Mouse (Mus musculus): ENCODE measurements around the gene Olfr547. TPM values are rescaled to one million over a fixed set of nuclear protein-coding genes. Genes with fewer than 3 reads are reported as not detected.

The Olfr547 gene
- total RNA-seq (2023): not detected in 2 replicates

DNA sequence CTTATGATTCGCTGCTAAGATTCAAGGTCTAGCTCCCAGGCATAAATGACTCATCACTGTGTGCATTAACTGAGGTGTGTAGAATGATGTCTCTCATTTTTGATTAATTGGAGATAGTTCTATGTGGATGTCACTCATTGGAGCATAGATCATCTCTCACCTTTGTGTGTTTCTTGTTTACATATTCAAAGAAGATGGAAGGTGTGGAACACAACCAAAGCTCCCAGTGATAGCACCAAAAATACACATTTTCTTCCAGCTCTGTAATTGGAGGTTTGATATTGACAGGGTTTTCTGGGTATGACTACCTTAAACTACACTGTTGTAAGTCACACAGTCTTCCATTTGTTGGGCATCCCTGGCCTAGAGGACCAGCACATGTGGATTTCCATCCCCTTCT is at the start of gene Olfr547:
TSS of gene Olfr547 (plus strand) at position 301 of the 400 bp plus-strand sequence.

DNA sequence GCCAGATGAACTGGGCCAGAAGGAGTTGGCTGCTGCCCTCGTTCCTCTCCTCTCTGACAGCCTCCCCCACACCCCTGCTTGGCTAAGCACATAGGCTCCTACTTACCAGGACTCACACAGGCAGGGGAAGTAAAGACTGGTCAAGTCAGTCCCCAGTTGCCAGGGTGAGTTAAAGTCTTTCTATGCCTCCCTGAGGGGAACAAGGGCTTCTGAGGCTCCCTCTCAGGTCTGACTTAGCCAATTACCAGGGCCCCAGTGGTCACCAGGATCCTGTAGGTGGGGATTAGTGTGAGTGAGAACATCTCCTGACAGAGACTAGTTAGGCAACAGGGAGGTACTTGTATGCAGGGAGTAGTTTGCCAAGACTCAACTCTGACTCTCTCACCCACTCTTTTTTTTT is 46.4 kb upstream of the Olfr547 start, which contains the start of gene Olfr544:
TSS of gene Olfr544 (minus strand) at position 153 of the 400 bp plus-strand sequence.

DNA sequence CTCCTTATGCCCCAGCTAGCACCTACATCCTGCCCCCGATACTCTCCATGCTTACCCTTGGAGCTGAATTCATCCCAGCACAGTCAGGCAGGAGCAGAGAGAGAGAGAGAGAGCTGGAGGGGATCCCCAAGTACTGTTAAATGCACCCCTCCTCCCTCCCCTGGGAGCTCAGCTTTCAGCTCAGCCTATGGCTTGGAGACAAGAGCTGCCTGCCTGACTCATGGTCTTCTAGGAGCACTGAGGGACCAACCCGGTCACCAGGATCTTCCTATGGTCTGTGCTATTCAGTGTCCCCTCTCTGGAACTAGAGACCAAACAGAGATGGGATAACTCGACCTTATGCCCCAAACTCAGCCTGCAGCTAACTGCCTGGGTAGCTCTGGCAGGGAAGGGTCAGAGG is 35.1 kb upstream of the Olfr547 start, which contains the start of gene Olfr545:
TSS of gene Olfr545 (minus strand) at position 101 of the 400 bp plus-strand sequence.

DNA sequence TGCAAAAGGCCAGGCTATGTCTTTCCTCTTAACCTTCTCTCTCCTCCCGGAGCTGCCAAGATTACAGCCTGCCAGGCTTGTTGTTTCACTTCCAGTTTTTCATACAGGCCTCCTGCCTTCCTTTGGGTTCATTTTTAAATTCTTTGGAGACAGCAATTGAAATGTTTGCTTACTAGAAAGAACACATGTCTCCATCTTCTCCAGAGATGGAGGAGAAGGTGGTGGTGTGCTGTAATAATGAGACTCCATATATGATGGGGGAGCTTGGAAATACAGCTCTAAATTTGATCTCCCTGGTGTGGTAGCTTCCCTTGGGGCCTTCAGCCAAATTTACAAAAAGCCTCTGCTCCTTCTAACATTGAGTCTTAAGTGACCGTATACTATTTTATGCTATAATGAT is 6.0 kb downstream of the Olfr547 start, which contains the start of gene Olfr548-ps1:
TSS of gene Olfr548-ps1 (plus strand) at position 301 of the 400 bp plus-strand sequence.

DNA sequence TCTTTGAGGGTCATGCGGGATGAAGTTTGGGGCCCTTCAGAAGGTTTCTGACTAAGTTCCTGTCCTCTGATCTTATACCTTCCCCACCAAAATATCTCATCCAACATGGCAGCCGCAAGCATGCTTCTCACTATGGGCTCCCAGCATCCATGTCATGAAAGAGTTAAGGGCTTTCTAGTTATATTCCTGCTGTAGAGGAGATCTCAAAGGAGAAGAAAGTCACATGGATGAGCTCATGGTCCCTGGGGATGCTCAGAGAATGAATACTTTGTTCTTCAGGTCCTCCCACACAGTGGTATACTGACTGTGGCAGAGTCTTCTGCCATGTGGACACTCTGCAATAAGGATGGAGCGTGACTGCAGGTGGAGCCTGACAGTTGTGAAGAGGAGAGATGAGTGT is 15.0 kb downstream of the Olfr547 start, which contains the start of gene Olfr549:
TSS of gene Olfr549 (plus strand) at position 301 of the 400 bp plus-strand sequence.

DNA sequence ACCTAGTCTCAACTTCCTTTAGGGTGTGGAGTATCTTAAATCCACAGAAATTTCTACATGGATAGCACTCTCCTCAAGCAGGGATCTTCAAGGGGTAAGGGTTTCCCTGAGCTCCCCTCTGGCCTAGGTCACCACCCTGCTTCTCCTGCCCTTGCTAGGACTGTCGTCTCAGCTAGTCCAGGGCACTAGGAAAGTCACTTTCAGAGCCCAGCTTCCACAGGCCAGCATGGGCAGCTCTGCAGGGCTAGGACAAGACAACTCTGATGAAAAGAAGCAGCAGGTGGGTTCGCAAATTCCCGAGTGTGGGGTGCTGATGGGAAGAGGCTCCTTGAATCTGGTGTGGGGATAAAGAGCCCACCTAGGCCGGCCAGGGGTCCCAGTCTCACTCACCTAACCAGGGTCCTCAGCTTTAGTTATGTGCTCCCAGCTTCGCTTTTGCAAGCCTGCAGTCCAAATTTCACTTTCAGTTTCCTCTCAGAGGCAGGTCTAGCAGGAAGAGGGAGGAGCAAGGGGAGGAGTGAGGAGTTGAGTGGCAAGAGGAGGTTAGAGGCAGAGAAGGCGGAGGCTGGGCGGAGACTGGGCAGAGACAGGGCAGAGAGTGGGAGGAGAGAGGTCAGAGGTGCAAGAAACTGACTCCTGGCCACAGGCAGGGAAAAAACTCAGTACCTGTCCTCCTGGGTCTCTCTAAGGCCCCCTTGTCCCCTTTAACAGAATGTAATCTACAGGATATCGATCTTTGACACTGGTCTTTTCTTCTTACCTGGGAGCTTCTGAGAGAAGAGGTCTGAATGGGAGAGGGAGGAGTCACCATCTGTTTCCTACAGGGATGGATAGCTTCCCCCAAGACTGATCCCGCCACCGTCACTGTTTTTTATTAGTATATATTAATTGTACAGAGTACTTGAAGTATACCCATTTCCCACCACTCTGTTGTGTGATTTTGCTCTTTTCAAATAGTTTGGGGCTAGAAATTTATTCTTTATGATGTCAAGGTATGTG is 30.7 kb downstream of the Olfr547 start, which contains the start of gene Trim21:
TSS of gene Trim21 (minus strand) at position 488 of the 999 bp plus-strand sequence.

DNA sequence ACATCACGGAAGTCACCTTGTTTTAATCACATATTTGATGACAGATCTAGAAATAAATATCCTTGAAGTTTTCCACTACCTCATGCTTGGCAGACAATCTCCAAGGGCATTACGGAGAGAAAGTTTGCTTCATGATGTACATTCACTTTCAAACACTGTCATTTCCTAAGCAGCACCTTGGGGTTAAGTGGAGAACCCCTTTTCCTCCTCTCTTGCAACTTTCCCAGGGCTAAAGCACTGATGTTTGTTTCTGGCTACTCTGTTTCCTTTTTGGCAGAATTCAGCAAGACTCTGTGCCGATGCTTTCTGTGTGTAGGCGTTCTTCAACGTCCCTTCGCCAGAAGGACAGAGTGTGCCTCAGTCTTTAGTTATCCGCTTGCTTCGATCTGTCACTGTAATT is 36.6 kb downstream of the Olfr547 start, which contains the start of gene Olfr550:
TSS of gene Olfr550 (plus strand) at position 301 of the 400 bp plus-strand sequence.

Other genes starting within 250 kb of the Olfr547 start
- gene Rrm1, start 93.1 kb upstream of the Olfr547 start, total RNA-seq (2023): 66.2 and 90.8 TPM in 2 replicates
- gene Olfr543, start 53.1 kb upstream of the Olfr547 start, total RNA-seq (2023): not detected in 2 replicates
- not detected in 2 replicates for gene Olfr544, start 46.4 kb upstream of the Olfr547 start, total RNA-seq (2023)
- not detected in 2 replicates for gene Olfr545, start 35.2 kb upstream of the Olfr547 start, total RNA-seq (2023)
- gene Olfr548-ps1, start 6.1 kb downstream of the Olfr547 start, total RNA-seq (2023): not detected in 2 replicates
- gene Olfr549, start 15.1 kb downstream of the Olfr547 start, total RNA-seq (2023): not detected in 2 replicates
- 15.1 and 20.6 TPM in 2 replicates for gene Trim21, start 30.7 kb downstream of the Olfr547 start, total RNA-seq (2023)
- not detected in 2 replicates for gene Olfr550, start 36.7 kb downstream of the Olfr547 start, total RNA-seq (2023)
- not detected in 2 replicates for gene Olfr551, start 57.1 kb downstream of the Olfr547 start, total RNA-seq (2023)
- 0.19 TPM in 1 of 2 replicates, not detected in the other for gene Olfr552, start 63.0 kb downstream of the Olfr547 start, total RNA-seq (2023)
- gene Olfr553, start 83.5 kb downstream of the Olfr547 start, total RNA-seq (2023): not detected in 2 replicates
- gene Olfr554, start 103.7 kb downstream of the Olfr547 start, total RNA-seq (2023): not detected in 2 replicates
- gene Olfr555, start 124.1 kb downstream of the Olfr547 start, total RNA-seq (2023): not detected in 2 replicates
- gene Olfr556, start 130.2 kb downstream of the Olfr547 start, total RNA-seq (2023): not detected in 2 replicates
- 2.0 and 2.8 TPM in 2 replicates for gene Trim68, start 152.6 kb downstream of the Olfr547 start, total RNA-seq (2023)
- gene Olfr557, start 161.2 kb downstream of the Olfr547 start, total RNA-seq (2023): not detected in 2 replicates
- not detected in 2 replicates for gene Olfr558, start 167.5 kb downstream of the Olfr547 start, total RNA-seq (2023)
- gene Olfr33, start 184.3 kb downstream of the Olfr547 start, total RNA-seq (2023): not detected in 2 replicates
- gene Olfr559, start 192.7 kb downstream of the Olfr547 start, total RNA-seq (2023): not detected in 2 replicates
- not detected in 2 replicates for gene Olfr560, start 224.6 kb downstream of the Olfr547 start, total RNA-seq (2023)
- not detected in 2 replicates for gene Olfr78, start 224.7 kb downstream of the Olfr547 start, total RNA-seq (2023)
- not detected in 2 replicates for gene Olfr561, start 236.5 kb downstream of the Olfr547 start, total RNA-seq (2023)